Mouse (Mus musculus): Measurements from ENCODE around the gene Prpf6. TPM values are rescaled to one million over a fixed set of nuclear protein-coding genes. Genes with fewer than 3 reads are reported as not detected.

Prpf6 gene
- polyA plus RNA-seq, 1 experiment from 2014 or later: 33.6 TPM

GRCm38 (mm10) chr2:181644361-181644760, 52.7 kb downstream of the Prpf6 start:
- WGBS (ENCODE audit: insufficient replicate concordance): 71% methylated on average over 2 of the region's 2 CpGs
- Histone ChIP-seq H3K27me3 (no peaks in the 10 kb centered on the region), H3K4me2 (no peak overlapping the region), H3K9me3 (replicated peaks) (no peaks in the 10 kb centered on the region), H3K36me3 (peaks cover 87% of the 10 kb centered on the region), H3K4me1 (replicated peaks) (no peaks in the 10 kb centered on the region), H3K27ac (no peak overlapping the region), H3K9ac (no peak overlapping the region), H3K4me3 (replicated peaks) (no peak overlapping the region)
- ATAC-seq (ENCODE audit: low read depth): no peak
- DNase-seq: peak; percentile 40

- Histone ChIP-seq H3K27me3 (no peaks in the 10 kb centered on the region), H3K36me3 (peaks cover 87% of the 10 kb centered on the region), H3K27ac (no peak overlapping the region), H3K9me3 (replicated peaks) (no peaks in the 10 kb centered on the region), H3K4me2 (no peak overlapping the region), H3K4me3 (replicated peaks) (no peak overlapping the region), H3K4me1 (replicated peaks) (no peaks in the 10 kb centered on the region), H3K9ac (no peak overlapping the region)
- ATAC-seq (ENCODE audit: low read depth): no peak
- no peak for DNase-seq
- 88% methylated on average over 3 of the region's 3 CpGs for WGBS (ENCODE audit: insufficient replicate concordance)
Observed at GRCm38 (mm10) chr2:181645666-181646065, 54.0 kb downstream of the Prpf6 start.

GRCm38 (mm10) chr2:181646626-181647472, 55.2 kb downstream of the Prpf6 start:
- no peak for DNase-seq
- H3K9ac ChIP-seq: no peak overlapping the region
- ATAC-seq (ENCODE audit: low read depth): no peak
- H3K4me3 ChIP-seq (replicated peaks): no peak overlapping the region
- no peaks in the 10 kb centered on the region for H3K4me1 ChIP-seq (replicated peaks)
- WGBS (ENCODE audit: insufficient replicate concordance): 84% methylated on average over 6 of the region's 6 CpGs
- no peak overlapping the region for H3K27ac ChIP-seq
- H3K9me3 ChIP-seq (replicated peaks): no peaks in the 10 kb centered on the region
- H3K27me3 ChIP-seq: no peaks in the 10 kb centered on the region
- H3K36me3 ChIP-seq: peaks cover 87% of the 10 kb centered on the region
- no peak overlapping the region for H3K4me2 ChIP-seq

GRCm38 (mm10) chr2:181648926-181649325, 57.3 kb downstream of the Prpf6 start:
- Histone ChIP-seq H3K27me3 (no peaks in the 10 kb centered on the region), H3K36me3 (peaks cover 93% of the 10 kb centered on the region), H3K4me3 (replicated peaks) (no peak overlapping the region), H3K4me1 (replicated peaks) (no peaks in the 10 kb centered on the region), H3K9me3 (replicated peaks) (no peaks in the 10 kb centered on the region), H3K4me2 (no peak overlapping the region), H3K9ac (no peak overlapping the region), H3K27ac (no peak overlapping the region)
- no peak for DNase-seq
- no peak for ATAC-seq (ENCODE audit: low read depth)
- 91% methylated on average over 10 of the region's 10 CpGs for WGBS (ENCODE audit: insufficient replicate concordance)

GRCm38 (mm10) chr2:181653065-181653464, 61.4 kb downstream of the Prpf6 start:
- H3K9ac ChIP-seq: no peak overlapping the region
- H3K27me3 ChIP-seq: no peaks in the 10 kb centered on the region
- H3K9me3 ChIP-seq (replicated peaks): no peaks in the 10 kb centered on the region
- 0 out of 2 replicates have a peak, but pooled peaks cover 5% of the 10 kb centered on the region for H3K4me1 ChIP-seq (replicated peaks)
- H3K36me3 ChIP-seq: peaks cover 84% of the 10 kb centered on the region
- ATAC-seq (ENCODE audit: low read depth) (no peak), DNase-seq (no peak)
- H3K4me3 ChIP-seq (replicated peaks): no peak overlapping the region
- H3K27ac ChIP-seq: no peak overlapping the region
- no peak overlapping the region for H3K4me2 ChIP-seq

GRCm38 (mm10) chr2:181653523-181653922, 61.9 kb downstream of the Prpf6 start:
- DNase-seq: no peak
- 75% methylated on average over 1 of the region's 1 CpGs for WGBS (ENCODE audit: insufficient replicate concordance)
- Histone ChIP-seq H3K4me3 (replicated peaks) (no peak overlapping the region), H3K27me3 (no peaks in the 10 kb centered on the region), H3K9ac (no peak overlapping the region), H3K9me3 (replicated peaks) (no peaks in the 10 kb centered on the region), H3K27ac (no peak overlapping the region), H3K4me1 (replicated peaks) (0 out of 2 replicates have a peak, but pooled peaks cover 8% of the 10 kb centered on the region), H3K4me2 (no peak overlapping the region), H3K36me3 (peaks cover 80% of the 10 kb centered on the region)
- ATAC-seq (ENCODE audit: low read depth): no peak

- 60% methylated on average over 3 of the region's 3 CpGs for WGBS (ENCODE audit: insufficient replicate concordance)
- H3K9ac ChIP-seq: no peak within 1 kb of the TSS
- H3K4me2 ChIP-seq: no peak within 1 kb of the TSS
- peaks cover 49% of the 10 kb centered on the region for H3K36me3 ChIP-seq
- no peaks in the 10 kb centered on the region for H3K9me3 ChIP-seq (replicated peaks)
- peaks cover 22% of the 10 kb centered on the region for H3K4me1 ChIP-seq (replicated peaks)
- DNase-seq (no peak), ATAC-seq (ENCODE audit: low read depth) (no peak)
- no peak within 1 kb of the TSS for H3K27ac ChIP-seq
- H3K4me3 ChIP-seq (replicated peaks): no peak within 1 kb of the TSS
- no peaks in the 10 kb centered on the region for H3K27me3 ChIP-seq
Observed at GRCm38 (mm10) chr2:181656734-181657133, 65.1 kb downstream of the Prpf6 start, which contains the start of gene Gm29797. Gene Gm29797, plus strand, starts transcription at chr2:181657034.

GRCm38 (mm10) chr2:181657441-181657840, 65.8 kb downstream of the Prpf6 start:
- Histone ChIP-seq H3K4me2 (no peak overlapping the region), H3K36me3 (peaks cover 42% of the 10 kb centered on the region), H3K4me3 (replicated peaks) (no peak overlapping the region), H3K9ac (no peak overlapping the region), H3K4me1 (replicated peaks) (peaks cover 22% of the 10 kb centered on the region), H3K27me3 (no peaks in the 10 kb centered on the region), H3K9me3 (replicated peaks) (no peaks in the 10 kb centered on the region), H3K27ac (no peak overlapping the region)
- DNase-seq (no peak), ATAC-seq (ENCODE audit: low read depth) (no peak)
- WGBS (ENCODE audit: insufficient replicate concordance): 47% methylated on average over 2 of the region's 2 CpGs

- DNase-seq (no peak), ATAC-seq (ENCODE audit: low read depth) (no peak)
- WGBS (ENCODE audit: insufficient replicate concordance): 66% methylated on average over 7 of the region's 7 CpGs
- Histone ChIP-seq H3K36me3 (peaks cover 31% of the 10 kb centered on the region), H3K27me3 (no peaks in the 10 kb centered on the region), H3K9ac (no peak overlapping the region), H3K4me3 (replicated peaks) (no peak overlapping the region), H3K4me1 (replicated peaks) (peaks cover 31% of the 10 kb centered on the region), H3K4me2 (no peak overlapping the region), H3K9me3 (replicated peaks) (no peaks in the 10 kb centered on the region), H3K27ac (no peak overlapping the region)
Observed at GRCm38 (mm10) chr2:181658528-181658927, 66.9 kb downstream of the Prpf6 start.

GRCm38 (mm10) chr2:181658930-181659555, 67.4 kb downstream of the Prpf6 start:
- peaks cover 32% of the 10 kb centered on the region for H3K4me1 ChIP-seq (replicated peaks)
- H3K36me3 ChIP-seq: peaks cover 26% of the 10 kb centered on the region
- no peaks in the 10 kb centered on the region for H3K27me3 ChIP-seq
- 0 out of 2 replicates have a peak overlapping the region, but pooled peaks have one; percentile 20 for H3K4me2 ChIP-seq
- no peak overlapping the region for H3K4me3 ChIP-seq (replicated peaks)
- H3K9me3 ChIP-seq (replicated peaks): no peaks in the 10 kb centered on the region
- H3K27ac ChIP-seq: no peak overlapping the region
- peak; percentile 71 for ATAC-seq (ENCODE audit: low read depth)
- WGBS (ENCODE audit: insufficient replicate concordance): 31% methylated on average over 17 of the region's 17 CpGs
- no peak overlapping the region for H3K9ac ChIP-seq
- peak; percentile 38 for DNase-seq

- no peaks in the 10 kb centered on the region for H3K27me3 ChIP-seq
- 0 out of 2 replicates have a peak overlapping the region, but pooled peaks have one; percentile 20 for H3K4me2 ChIP-seq
- 3% methylated on average over 9 of the region's 9 CpGs for WGBS (ENCODE audit: insufficient replicate concordance)
- H3K27ac ChIP-seq: no peak overlapping the region
- H3K4me1 ChIP-seq (replicated peaks): peaks cover 32% of the 10 kb centered on the region
- no peak overlapping the region for H3K9ac ChIP-seq
- peaks cover 22% of the 10 kb centered on the region for H3K36me3 ChIP-seq
- peak; percentile 80 for ATAC-seq (ENCODE audit: low read depth)
- H3K9me3 ChIP-seq (replicated peaks): no peaks in the 10 kb centered on the region
- peak; percentile 61 for DNase-seq
- H3K4me3 ChIP-seq (replicated peaks): no peak overlapping the region
Observed at GRCm38 (mm10) chr2:181659609-181660055, 68.0 kb downstream of the Prpf6 start.
